Mouse (Mus musculus) neural tube, embryonic 12.5 days (tissue): ENCODE results near the gene Thbd. TPM values are rescaled to one million over a fixed set of nuclear protein-coding genes. Genes with fewer than 3 reads are reported as not detected.

Experiments used
- ATAC-seq: fragments of 200-750 bp; cut with Nextera tagmentation; 2 replicates; pipeline ENCODE4 v1.8.0; 2017; ENCODE audit warnings: low read depth, mild to moderate bottlenecking, moderate TSS enrichment, moderate library complexity; ENCODE audit not compliant: low FRiP score
- H3K27ac ChIP-seq: fragments of 300-500 bp; sonication (generic); 2 replicates; pipeline ENCODE4 v1.5.1; 2016
- H3K27me3 ChIP-seq: fragments of 300-500 bp; sonication (generic); replicated peaks from 2 replicates; pipeline ENCODE4 v1.6.1; 2016; ENCODE audit warnings: mild to moderate bottlenecking
- H3K36me3 ChIP-seq: fragments of 300-500 bp; sonication (generic); 2 replicates; pipeline ENCODE4 v1.6.1; 2016; ENCODE audit warnings: mild to moderate bottlenecking
- H3K4me1 ChIP-seq: fragments of 300-500 bp; sonication (generic); 2 replicates; pipeline ENCODE4 v1.6.1; 2016
- H3K4me2 ChIP-seq: fragments of 300-500 bp; sonication (generic); replicated peaks from 2 replicates; pipeline ENCODE4 v1.6.1; 2016; ENCODE audit warnings: mild to moderate bottlenecking
- H3K4me3 ChIP-seq: fragments of 300-500 bp; sonication (generic); 2 replicates; pipeline ENCODE4 v1.5.1; 2016
- H3K9ac ChIP-seq: fragments of 300-500 bp; sonication (generic); 2 replicates; pipeline ENCODE4 v1.6.1; 2016; ENCODE audit warnings: mild to moderate bottlenecking
- H3K9me3 ChIP-seq: fragments of 300-500 bp; sonication (generic); 2 replicates; pipeline ENCODE4 v1.6.1; 2016; ENCODE audit warnings: mild to moderate bottlenecking
- WGBS: fragments of 180-500 bp; shearing (Covaris S2); methylation state at CpG from one replicate; pipeline ENCODE4 v1.1.7; 2016; 5-methylcytosine and 5-hydroxymethylcytosine counted together
- polyA plus RNA-seq: library from polyadenylated mRNA; unstranded; fragments of >200 nt; fragmentation: Nextera tagmentation; extraction: Ambion mirVana; gene quantifications from 2 replicates; pipeline ENCODE4 v1.2.1, GENCODE M21; 2016

Gene Thbd
- polyA plus RNA-seq, 1 experiment from 2014 or later, result 8.0 TPM

- ATAC-seq, result no peak; the same call in 1 of the 2 replicates
- Histone ChIP-seq H3K27me3 (peaks cover 31% of the 10 kb centered on the region), H3K36me3 (no peaks in the 10 kb centered on the region), H3K4me3 (no peak overlapping the region), H3K9me3 (no peaks in the 10 kb centered on the region), H3K4me1 (no peaks in the 10 kb centered on the region), H3K9ac (no peak overlapping the region), H3K4me2 (peak overlapping the region; percentile 94), H3K27ac (no peak overlapping the region)
- 75% methylated on average over 10 of the region's 10 CpGs for WGBS
Measured at GRCm38 (mm10) chr2:148396209-148396608, 11.8 kb downstream of the Thbd start.

- Histone ChIP-seq H3K27me3 (peaks cover 31% of the 10 kb centered on the region), H3K9me3 (no peaks in the 10 kb centered on the region), H3K27ac (no peak within 1 kb of the TSS), H3K4me1 (no peaks in the 10 kb centered on the region), H3K4me3 (peak within 1 kb of the TSS; percentile 55), H3K9ac (peak within 1 kb of the TSS; percentile 58; the same call in 1 of the 2 replicates), H3K36me3 (no peaks in the 10 kb centered on the region), H3K4me2 (peak within 1 kb of the TSS; percentile 94)
- ATAC-seq, result peak; percentile 94
- WGBS, result 4% methylated on average over 83 of the region's 83 CpGs
Measured at GRCm38 (mm10) chr2:148395131-148396051, 12.6 kb downstream of the Thbd start, which contains the start of gene Sstr4. Sstr4 (plus strand) TSS chr2:148395344.

GRCm38 (mm10) chr2:148393846-148394245 lies 14.1 kb downstream of the Thbd start:
- Histone ChIP-seq H3K9ac (no peak overlapping the region), H3K4me3 (no peak overlapping the region), H3K27me3 (peaks cover 31% of the 10 kb centered on the region), H3K9me3 (no peaks in the 10 kb centered on the region), H3K4me1 (no peaks in the 10 kb centered on the region), H3K4me2 (no peak overlapping the region), H3K27ac (no peak overlapping the region), H3K36me3 (no peaks in the 10 kb centered on the region)
- no peak for ATAC-seq

GRCm38 (mm10) chr2:148393149-148393548 lies 14.8 kb downstream of the Thbd start:
- no peak overlapping the region for H3K9ac ChIP-seq
- H3K4me3 ChIP-seq, result no peak overlapping the region
- WGBS, result 85% methylated on average over 1 of the region's 1 CpGs
- no peaks in the 10 kb centered on the region for H3K36me3 ChIP-seq
- H3K9me3 ChIP-seq, result no peaks in the 10 kb centered on the region
- peaks cover 31% of the 10 kb centered on the region for H3K27me3 ChIP-seq
- H3K4me1 ChIP-seq, result no peaks in the 10 kb centered on the region
- no peak overlapping the region for H3K27ac ChIP-seq
- no peak for ATAC-seq
- no peak overlapping the region for H3K4me2 ChIP-seq

GRCm38 (mm10) chr2:148387652-148388581 lies 20.1 kb downstream of the Thbd start:
- no peak for ATAC-seq
- H3K4me1 ChIP-seq, result no peaks in the 10 kb centered on the region
- no peaks in the 10 kb centered on the region for H3K27me3 ChIP-seq
- no peak overlapping the region for H3K9ac ChIP-seq
- no peak overlapping the region for H3K4me2 ChIP-seq
- H3K36me3 ChIP-seq, result no peaks in the 10 kb centered on the region
- 78% methylated on average over 6 of the region's 6 CpGs for WGBS
- H3K27ac ChIP-seq, result no peak overlapping the region
- no peaks in the 10 kb centered on the region for H3K9me3 ChIP-seq
- H3K4me3 ChIP-seq, result no peak overlapping the region

GRCm38 (mm10) chr2:148386927-148387326 lies 21.1 kb downstream of the Thbd start:
- WGBS, result 94% methylated on average over 2 of the region's 2 CpGs
- Histone ChIP-seq H3K27ac (no peak overlapping the region), H3K36me3 (no peaks in the 10 kb centered on the region), H3K27me3 (no peaks in the 10 kb centered on the region), H3K4me3 (no peak overlapping the region), H3K4me1 (no peaks in the 10 kb centered on the region), H3K9me3 (no peaks in the 10 kb centered on the region), H3K4me2 (no peak overlapping the region), H3K9ac (no peak overlapping the region)
- ATAC-seq, result no peak

GRCm38 (mm10) chr2:148386476-148386875 lies 21.5 kb downstream of the Thbd start:
- no peak overlapping the region for H3K4me2 ChIP-seq
- no peaks in the 10 kb centered on the region for H3K27me3 ChIP-seq
- H3K4me1 ChIP-seq, result no peaks in the 10 kb centered on the region
- H3K4me3 ChIP-seq, result no peak overlapping the region
- H3K36me3 ChIP-seq, result no peaks in the 10 kb centered on the region
- no peak overlapping the region for H3K9ac ChIP-seq
- no peak overlapping the region for H3K27ac ChIP-seq
- no peak for ATAC-seq
- H3K9me3 ChIP-seq, result no peaks in the 10 kb centered on the region
- WGBS, result 90% methylated on average over 3 of the region's 3 CpGs

- Histone ChIP-seq H3K36me3 (no peaks in the 10 kb centered on the region), H3K9me3 (no peaks in the 10 kb centered on the region), H3K4me1 (no peaks in the 10 kb centered on the region), H3K4me2 (no peak overlapping the region), H3K27ac (no peak overlapping the region), H3K9ac (no peak overlapping the region), H3K4me3 (no peak overlapping the region), H3K27me3 (no peaks in the 10 kb centered on the region)
- WGBS, result 87% methylated on average over 2 of the region's 2 CpGs
- no peak for ATAC-seq
Measured at GRCm38 (mm10) chr2:148381076-148381475, 26.9 kb downstream of the Thbd start.

- Histone ChIP-seq H3K9ac (no peak overlapping the region), H3K27me3 (no peaks in the 10 kb centered on the region), H3K4me2 (no peak overlapping the region), H3K36me3 (no peaks in the 10 kb centered on the region), H3K4me1 (no peaks in the 10 kb centered on the region), H3K4me3 (no peak overlapping the region), H3K9me3 (no peaks in the 10 kb centered on the region), H3K27ac (no peak overlapping the region)
- WGBS, result 94% methylated on average over 1 of the region's 1 CpGs
- no peak for ATAC-seq
Measured at GRCm38 (mm10) chr2:148379899-148380413, 28.0 kb downstream of the Thbd start.

- Histone ChIP-seq H3K36me3 (no peaks in the 10 kb centered on the region), H3K9ac (no peak overlapping the region), H3K4me2 (no peak overlapping the region), H3K27me3 (no peaks in the 10 kb centered on the region), H3K4me3 (no peak overlapping the region), H3K27ac (no peak overlapping the region), H3K9me3 (no peaks in the 10 kb centered on the region), H3K4me1 (no peaks in the 10 kb centered on the region)
- ATAC-seq, result no peak
- WGBS, result 75% methylated on average over 1 of the region's 1 CpGs
Measured at GRCm38 (mm10) chr2:148378817-148379342, 29.1 kb downstream of the Thbd start.

- Histone ChIP-seq H3K4me3 (no peak overlapping the region), H3K27me3 (no peaks in the 10 kb centered on the region), H3K36me3 (no peaks in the 10 kb centered on the region), H3K4me1 (no peaks in the 10 kb centered on the region), H3K4me2 (no peak overlapping the region), H3K9ac (no peak overlapping the region), H3K9me3 (no peaks in the 10 kb centered on the region), H3K27ac (no peak overlapping the region)
- 0 out of 2 replicates have a peak, but pooled peaks have one; percentile 50 for ATAC-seq
- WGBS, result 75% methylated on average over 10 of the region's 10 CpGs
Measured at GRCm38 (mm10) chr2:148375326-148376150, 32.5 kb downstream of the Thbd start.
